Mouse (Mus musculus) liver, embryonic 14.5 days (tissue): ENCODE measurements around the gene Mbtps1. TPM values are rescaled to one million over a fixed set of nuclear protein-coding genes. Genes with fewer than 3 reads are reported as not detected.
A peak's percentile ranks its signal among the peaks of the same experiment; 100 is the strongest.

Experiments
- ATAC-seq: fragments of 200-750 bp; cut with Nextera tagmentation; 2 replicates; pipeline ENCODE4 v1.8.0; 2017; ENCODE audit warnings: moderate number of reproducible peaks, mild to moderate bottlenecking, moderate library complexity; ENCODE audit not compliant: insufficient read depth
- DNase-seq, 3 experiments: peaks; one replicate each; pipeline ENCODE4 v3.0.0-alpha.2; 2012 to 2013; ENCODE audit warnings: low read depth in 3 of 3, low spot score in 3 of 3
- H3K27ac ChIP-seq: fragments of 300-500 bp; sonication (generic); 2 replicates; pipeline ENCODE4 v1.5.1; 2014; ENCODE audit warnings: moderate library complexity, mild to moderate bottlenecking, control low read depth, inconsistent platforms
- H3K27me3 ChIP-seq: fragments of 300-500 bp; sonication (generic); 2 replicates; pipeline ENCODE4 v1.6.1; 2014; ENCODE audit warnings: mild to moderate bottlenecking, low read length, moderate library complexity; ENCODE audit not compliant: control insufficient read depth, insufficient read depth
- H3K36me3 ChIP-seq: fragments of 300-500 bp; sonication (generic); replicated peaks from 2 replicates; pipeline ENCODE4 v1.6.1; 2014; ENCODE audit warnings: low read depth; ENCODE audit not compliant: control insufficient read depth, insufficient read depth
- H3K4me1 ChIP-seq, 2 experiments: fragments of 200-500 bp in 1 of 2; fragments of 300-500 bp in 1 of 2; sonication (generic) in 1 of 2; replicated peaks; 2 replicates each; pipeline ENCODE4 v1.6.1; 2012 to 2014; ENCODE audit warnings: antibody characterized with exemption in 1 of 2, inconsistent platforms in 1 of 2, low read length in 1 of 2; ENCODE audit not compliant: control insufficient read depth in 2 of 2, insufficient read depth in 2 of 2
- H3K4me2 ChIP-seq: fragments of 300-500 bp; sonication (generic); 2 replicates; pipeline ENCODE4 v1.6.1; 2014; ENCODE audit warnings: low read depth, mild to moderate bottlenecking, control low read depth, moderate library complexity
- H3K4me3 ChIP-seq, 2 experiments: fragments of 200-500 bp in 1 of 2; fragments of 300-500 bp in 1 of 2; sonication (generic) in 1 of 2; 2 replicates each; pipeline ENCODE4 v1.5.1; 2012 to 2014; ENCODE audit warnings: low read depth in 2 of 2, low read length in 2 of 2, mild to moderate bottlenecking in 2 of 2, control low read depth in 1 of 2, inconsistent platforms in 1 of 2, moderate library complexity in 1 of 2; ENCODE audit not compliant: insufficient read depth in 1 of 2
- H3K9ac ChIP-seq: fragments of 300-500 bp; sonication (generic); replicated peaks from 2 replicates; pipeline ENCODE4 v1.6.1; 2014; ENCODE audit warnings: mild to moderate bottlenecking, control low read depth, moderate library complexity
- H3K9me3 ChIP-seq: fragments of 300-500 bp; sonication (generic); 2 replicates; pipeline ENCODE4 v1.6.1; 2016; ENCODE audit warnings: low read length, mixed read lengths; ENCODE audit not compliant: control insufficient read depth
- CTCF ChIP-seq: IDR thresholded peaks from 2 replicates; pipeline ENCODE4 v1.5.1; 2016; ENCODE audit warnings: antibody characterized with exemption, low read depth, control low read depth
- EP300 ChIP-seq: IDR thresholded peaks from 2 replicates; pipeline ENCODE4 v1.6.1; 2016; ENCODE audit warnings: antibody characterized with exemption, low read depth
- WGBS: fragments of 180-500 bp; shearing (Covaris S2); extraction: QIAGEN DNeasy Blood & Tissue Kit; methylation state at CpG from one replicate; pipeline ENCODE4 v1.1.7; 2014; ENCODE audit not compliant: insufficient replicate concordance; 5-methylcytosine and 5-hydroxymethylcytosine counted together
- polyA plus RNA-seq, 2 experiments: library from polyadenylated mRNA; depleted of rRNA in 1 of 2; stranded (reverse) in 1 of 2; unstranded in 1 of 2; fragments of >200 nt; fragmentation: Nextera tagmentation in 1 of 2; extraction: Ambion mirVana in 1 of 2; gene quantifications; 2 replicates each; pipeline versions ENCODE4 v1.2.1 to v1.2.3; 2012 to 2014

Gene Mbtps1
- polyA plus RNA-seq, 2 experiments, result 19.6 to 23.7 TPM

- Histone ChIP-seq H3K36me3 (peaks cover 14% of the 10 kb centered on the region), H3K27me3 (no peaks in the 10 kb centered on the region), H3K27ac (no peak overlapping the region), H3K9ac (no peak overlapping the region), H3K4me2 (no peak overlapping the region), H3K4me1 (peaks cover 0 to 6% of the 10 kb centered on the region in 2 experiments; a peak in 3 of 4 replicates), H3K9me3 (no peaks in the 10 kb centered on the region), H3K4me3 (no peak overlapping the region)
- ATAC-seq (no peak), DNase-seq (no peak)
- WGBS, result 81% methylated on average over 14 of the region's 14 CpGs
- no peak for TF ChIP-seq CTCF
- no peak for TF ChIP-seq EP300
Measured at GRCm38 (mm10) chr8:119563849-119564251, 5.3 kb upstream of the Mbtps1 start.

GRCm38 (mm10) chr8:119559402-119559720, 826 bp upstream of the Mbtps1 start:
- 77% methylated on average over 6 of the region's 6 CpGs for WGBS
- peaks cover 6 to 14% of the 10 kb centered on the region in 2 experiments for H3K4me1 ChIP-seq
- no peaks in the 10 kb centered on the region for H3K27me3 ChIP-seq
- H3K4me3 ChIP-seq, result peak overlapping the region; percentile 59 to 78; a peak in 2 of 4 replicates
- peak overlapping the region; percentile 76 for H3K4me2 ChIP-seq
- peaks cover 8% of the 10 kb centered on the region for H3K36me3 ChIP-seq
- H3K27ac ChIP-seq, result peak overlapping the region; percentile 7; the same call in 1 of the 2 replicates
- peak overlapping the region; percentile 57 for H3K9ac ChIP-seq
- no peaks in the 10 kb centered on the region for H3K9me3 ChIP-seq
- no peak for ATAC-seq
- TF ChIP-seq EP300 (no peak), CTCF (no peak)
- DNase-seq, result no peak

GRCm38 (mm10) chr8:119557821-119558602, 523 bp downstream of the Mbtps1 start:
- Histone ChIP-seq H3K27ac (peak overlapping the region; percentile 58), H3K9ac (peak overlapping the region; percentile 76), H3K27me3 (no peaks in the 10 kb centered on the region), H3K36me3 (no peaks in the 10 kb centered on the region; the same call in 1 of the 2 replicates), H3K9me3 (no peaks in the 10 kb centered on the region), H3K4me1 (peaks cover 14 to 19% of the 10 kb centered on the region in 2 experiments), H3K4me3 (peak overlapping the region; percentile 78 to 95), H3K4me2 (peak overlapping the region; percentile 76)
- WGBS, result under 1% methylated on average over 55 of the region's 55 CpGs
- peak; percentile 91 for ATAC-seq
- DNase-seq, result peak in 2 of 3 experiments; percentile 55 to 59
- TF ChIP-seq CTCF (no peak), EP300 (no peak)

- 57% methylated on average over 9 of the region's 9 CpGs for WGBS
- peak overlapping the region; percentile 78 to 95; a peak in 3 of 4 replicates for H3K4me3 ChIP-seq
- H3K27me3 ChIP-seq, result no peaks in the 10 kb centered on the region
- DNase-seq (no peak), ATAC-seq (no peak)
- no peaks in the 10 kb centered on the region for H3K9me3 ChIP-seq
- H3K4me1 ChIP-seq, result peaks cover 17 to 25% of the 10 kb centered on the region in 2 experiments
- TF ChIP-seq EP300 (no peak), CTCF (no peak)
- peak overlapping the region; percentile 76 for H3K9ac ChIP-seq
- no peaks in the 10 kb centered on the region; the same call in 1 of the 2 replicates for H3K36me3 ChIP-seq
- no peak overlapping the region for H3K27ac ChIP-seq
- peak overlapping the region; percentile 76 for H3K4me2 ChIP-seq
Measured at GRCm38 (mm10) chr8:119557132-119557531, 1.4 kb downstream of the Mbtps1 start.

- Histone ChIP-seq H3K9ac (no peak overlapping the region), H3K36me3 (no peaks in the 10 kb centered on the region), H3K9me3 (no peaks in the 10 kb centered on the region), H3K27me3 (no peaks in the 10 kb centered on the region), H3K4me1 (peaks cover 17 to 25% of the 10 kb centered on the region in 2 experiments), H3K27ac (no peak overlapping the region), H3K4me3 (no peak overlapping the region), H3K4me2 (no peak overlapping the region)
- no peak for DNase-seq
- TF ChIP-seq EP300, result no peak
- no peak for TF ChIP-seq CTCF
- 79% methylated on average over 6 of the region's 6 CpGs for WGBS
- no peak for ATAC-seq
Measured at GRCm38 (mm10) chr8:119555861-119556260, 2.7 kb downstream of the Mbtps1 start.
